20 mouse cellular contexts compared by ENCODE assay signal in genomic region chr5:134258395-134258794, GRCm38 (mm10). TPM values are rescaled to one million over a fixed set of nuclear protein-coding genes. Genes with fewer than 3 reads are reported as not detected.
DNase-seq lines count a peak whose midpoint lies in the region; ATAC-seq and TF ChIP-seq lines count a peak whose summit lies in the region.
"Had no signal": no experiment of that assay in that cellular context is flagged by ENCODE, and none has a peak within 500 bp of the region (broad histone marks: within the 10 kb centered on the region; RNA-seq: fewer than 3 reads in every experiment).

No protein-coding gene starts in this region.

- TF ChIP-seq CTCF in left cerebral cortex, adult 2 months (IDR thresholded peaks at IDR 0.05), result no peak
- TF ChIP-seq CTCF in bone marrow, adult 2 months (IDR thresholded peaks at IDR 0.05; ENCODE audit: control insufficient read depth, insufficient read depth, low read length), result no peak

- H3K4me1 ChIP-seq in bone marrow, adult 2 months (ENCODE audit: control insufficient read depth, insufficient read depth, low read length), result peaks cover 4% of the 10 kb centered on the region; the same call in 1 of the 2 replicates
- H3K4me1 ChIP-seq: embryonic facial prominence, embryonic 13.5 days; heart, embryonic 12.5 days; limb, embryonic 15.5 days; liver, embryonic 15.5 days had no signal

- intact Hi-C loops in left cerebral cortex, adult 2 months (cut with DNase I), result no loop called here
- intact Hi-C loops in left cerebral cortex, postnatal 25 days (cut with DNase I), result no loop called here

- 0 out of 2 replicates have a peak overlapping the region, but pooled peaks have one; percentile 38 for H3K27ac ChIP-seq in left cerebral cortex, adult 2 months
- H3K27ac ChIP-seq in bone marrow, adult 2 months (ENCODE audit: control insufficient read depth, insufficient read depth, low read depth, low read length, poor library complexity), result peak overlapping the region; percentile 19; the same call in 1 of the 2 replicates
- H3K27ac ChIP-seq: embryonic facial prominence, embryonic 13.5 days; hindbrain, embryonic 14.5 days; kidney, postnatal 0 days; limb, embryonic 15.5 days; liver, embryonic 15.5 days had no signal

- 6% methylated on average over 4 of the region's 4 CpGs for WGBS in bone marrow, adult 2 months

- H3K4me3 ChIP-seq in left cerebral cortex, adult 2 months, result no peak overlapping the region
- no peak overlapping the region for H3K4me3 ChIP-seq in bone marrow, adult 2 months (replicated peaks; ENCODE audit: control insufficient read depth, low read depth, low read length)
- H3K4me3 ChIP-seq: embryonic facial prominence, embryonic 13.5 days; heart, embryonic 12.5 days; limb, embryonic 15.5 days; liver, embryonic 15.5 days had no signal

- no peak for TF ChIP-seq POLR2A in bone marrow, adult 2 months (IDR thresholded peaks at IDR 0.05; ENCODE audit: borderline replicate concordance, control insufficient read depth, low read depth, low read length)

- ATAC-seq in inflammation-experienced regulatory T-cells, adult 6 months, result peak; percentile 81
- ATAC-seq: forebrain, embryonic 14.5 days; intestine, postnatal 0 days; Patski had no signal

- DNase-seq in left cerebral cortex, adult 2 months (ENCODE audit: extremely low spot score in 1 of 2, low spot score in 2 of 2), result no peak
- no peak for DNase-seq in left cerebral cortex, postnatal 25 days (ENCODE audit: low spot score in 2 of 2)
- DNase-seq in frontal cortex, postnatal 14 days (ENCODE audit: low spot score in 2 of 2), result no peak
- no peak for DNase-seq in adrenal gland, postnatal 10 days
- DNase-seq in adrenal gland, postnatal 36 days, result no peak
- DNase-seq: cerebellum, adult 9-11 months; gastrocnemius, postnatal 36 days; lung, postnatal 14 days; right cerebral cortex, postnatal 4 days had no signal

RNA-seq across cellular contexts. Expression of gene Ncf1, which starts 29.0 kb away (rescaled TPM):
- 10 to 100 TPM in 1 of 2 experiments, 1 to 10 TPM in 1; 8.1 to 10.2 TPM for total RNA-seq in left cerebral cortex, adult 2 months (2021)
- total RNA-seq in left cerebral cortex, postnatal 25 days (2021), result 1 to 10 TPM; 5.1 to 7.3 TPM
- polyA plus RNA-seq in bone marrow, adult 2 months (2011; ENCODE audit: insufficient read depth, insufficient read length, low replicate concordance, missing spikeins), result 78.6 and 222 TPM in 2 replicates
- polyA plus RNA-seq in inflammation-experienced regulatory T-cells, adult 6 months (2017; shearing (Covaris generic)), result 1 to 10 TPM; 3.9 to 8.5 (median 4.5) TPM
- 10 to 100 TPM in 1 of 2 experiments, 1 to 10 TPM in 1; 8.4 to 10.2 TPM for total RNA-seq in adrenal gland, postnatal 10 days (2021)
- total RNA-seq in adrenal gland, postnatal 36 days (2021), result 1 to 10 TPM; 5.2 to 9.7 TPM

RNA-seq across cellular contexts. Expression of gene Gtf2i, which starts 56.2 kb away (rescaled TPM):
- total RNA-seq in left cerebral cortex, adult 2 months (2021), result 100 to 1,000 TPM; 219 to 221 TPM
- 100 to 1,000 TPM; 213 to 217 TPM for total RNA-seq in left cerebral cortex, postnatal 25 days (2021)
- 20.6 and 41.4 TPM in 2 replicates for polyA plus RNA-seq in bone marrow, adult 2 months (2011; ENCODE audit: insufficient read depth, insufficient read length, low replicate concordance, missing spikeins)
- 10 to 100 TPM; 91.5 to 97.5 (median 94.5) TPM for polyA plus RNA-seq in inflammation-experienced regulatory T-cells, adult 6 months (2017; shearing (Covaris generic))
- 100 to 1,000 TPM; 228 to 249 TPM for total RNA-seq in adrenal gland, postnatal 10 days (2021)
- total RNA-seq in adrenal gland, postnatal 36 days (2021), result 100 to 1,000 TPM; 230 to 239 TPM
